Mouse (Mus musculus): ENCODE results near the gene Fcgr3.
"Not testable (repeated sequence)": the region's sequence is repeated elsewhere in the genome, so short reads cannot be mapped to it uniquely, and the experiment has no call there.

Fcgr3 gene

GRCm38 (mm10) chr1:171088237-171088869 lies 23.6 kb upstream of the Fcgr3 start:
- not testable (repeated sequence) for DNase-seq (ENCODE audit: extremely low read depth, low read depth, low spot score)

GRCm38 (mm10) chr1:171085718-171086117 lies 21.0 kb upstream of the Fcgr3 start:
- no peak for DNase-seq (ENCODE audit: extremely low read depth, low read depth, low spot score)

GRCm38 (mm10) chr1:171081512-171082231 lies 16.9 kb upstream of the Fcgr3 start:
- not testable (repeated sequence) for DNase-seq (ENCODE audit: extremely low read depth, low read depth, low spot score)

- DNase-seq (ENCODE audit: extremely low read depth, low read depth, low spot score) = not testable (repeated sequence)
These were observed 15.1 kb upstream of the Fcgr3 start for GRCm38 (mm10) chr1:171079825-171080224.

- not testable (repeated sequence) for DNase-seq (ENCODE audit: extremely low read depth, low read depth, low spot score)
These were observed 14.6 kb upstream of the Fcgr3 start for GRCm38 (mm10) chr1:171079345-171079744.

- DNase-seq (ENCODE audit: extremely low read depth, low read depth, low spot score) = not testable (repeated sequence)
These were observed 13.7 kb upstream of the Fcgr3 start for GRCm38 (mm10) chr1:171078419-171078818.

GRCm38 (mm10) chr1:171077955-171078354 lies 13.2 kb upstream of the Fcgr3 start:
- not testable (repeated sequence) for DNase-seq (ENCODE audit: extremely low read depth, low read depth, low spot score)

- DNase-seq (ENCODE audit: extremely low read depth, low read depth, low spot score) = not testable (repeated sequence)
These were observed 12.5 kb upstream of the Fcgr3 start for GRCm38 (mm10) chr1:171077192-171077591.

- not testable (repeated sequence) for DNase-seq (ENCODE audit: extremely low read depth, low read depth, low spot score)
These were observed 11.4 kb upstream of the Fcgr3 start for GRCm38 (mm10) chr1:171076176-171076575.

- DNase-seq (ENCODE audit: extremely low read depth, low read depth, low spot score) = not testable (repeated sequence)
These were observed 9.5 kb upstream of the Fcgr3 start for GRCm38 (mm10) chr1:171074283-171074682.

- DNase-seq (ENCODE audit: extremely low read depth, low read depth, low spot score) = not testable (repeated sequence)
These were observed 7.5 kb upstream of the Fcgr3 start for GRCm38 (mm10) chr1:171072217-171072616.

GRCm38 (mm10) chr1:171071726-171072125 lies 7.0 kb upstream of the Fcgr3 start:
- not testable (repeated sequence) for DNase-seq (ENCODE audit: extremely low read depth, low read depth, low spot score)

GRCm38 (mm10) chr1:171070879-171071278 lies 6.1 kb upstream of the Fcgr3 start:
- DNase-seq (ENCODE audit: extremely low read depth, low read depth, low spot score) = not testable (repeated sequence)

GRCm38 (mm10) chr1:171069508-171069907 lies 4.8 kb upstream of the Fcgr3 start:
- DNase-seq (ENCODE audit: extremely low read depth, low read depth, low spot score) = not testable (repeated sequence)

- DNase-seq (ENCODE audit: extremely low read depth, low read depth, low spot score) = not testable (repeated sequence)
These were observed 3.2 kb upstream of the Fcgr3 start for GRCm38 (mm10) chr1:171067928-171068327.

GRCm38 (mm10) chr1:171066583-171066982 lies 1.8 kb upstream of the Fcgr3 start:
- not testable (repeated sequence) for DNase-seq (ENCODE audit: extremely low read depth, low read depth, low spot score)

- not testable (repeated sequence) for DNase-seq (ENCODE audit: extremely low read depth, low read depth, low spot score)
These were observed 1.0 kb upstream of the Fcgr3 start for GRCm38 (mm10) chr1:171065768-171066167.

- not testable (repeated sequence) for DNase-seq (ENCODE audit: extremely low read depth, low read depth, low spot score)
These were observed 480 bp upstream of the Fcgr3 start for GRCm38 (mm10) chr1:171065243-171065587.

- not testable (repeated sequence) for DNase-seq (ENCODE audit: extremely low read depth, low read depth, low spot score)
These were observed 905 bp downstream of the Fcgr3 start for GRCm38 (mm10) chr1:171063569-171064490.

- DNase-seq (ENCODE audit: extremely low read depth, low read depth, low spot score) = no peak
These were observed 3.2 kb downstream of the Fcgr3 start for GRCm38 (mm10) chr1:171061566-171061965.

GRCm38 (mm10) chr1:171060392-171060791 lies 4.3 kb downstream of the Fcgr3 start:
- DNase-seq (ENCODE audit: extremely low read depth, low read depth, low spot score) = no peak

Data from fat pad, adult 2 months (tissue).